Mouse (Mus musculus): Measurements from ENCODE around the gene Gm38431. TPM values are rescaled to one million over a fixed set of nuclear protein-coding genes. Genes with fewer than 3 reads are reported as not detected.

The Gm38431 gene
- polyA plus RNA-seq, 1 experiment: 4.8 TPM

- TF ChIP-seq POLR2A (IDR thresholded peaks at IDR 0.05; ENCODE audit: borderline replicate concordance, extremely low read depth, insufficient read depth, insufficient read length, poor library complexity, severe bottlenecking) (no peak), CTCF (IDR thresholded peaks at IDR 0.05; ENCODE audit: borderline replicate concordance, extremely low read depth, insufficient read depth, insufficient read length) (no peak)
- no peak for DNase-seq (ENCODE audit: low read depth)
Observed at GRCm38 (mm10) chr9:21036161-21036560, 55.6 kb downstream of the Gm38431 start.

GRCm38 (mm10) chr9:21035586-21035985 is 56.2 kb downstream of the Gm38431 start:
- DNase-seq (ENCODE audit: low read depth): no peak
- TF ChIP-seq POLR2A (IDR thresholded peaks at IDR 0.05; ENCODE audit: borderline replicate concordance, extremely low read depth, insufficient read depth, insufficient read length, poor library complexity, severe bottlenecking) (no peak), CTCF (IDR thresholded peaks at IDR 0.05; ENCODE audit: borderline replicate concordance, extremely low read depth, insufficient read depth, insufficient read length) (no peak)

- no peak for DNase-seq (ENCODE audit: low read depth)
- TF ChIP-seq POLR2A (IDR thresholded peaks at IDR 0.05; ENCODE audit: borderline replicate concordance, extremely low read depth, insufficient read depth, insufficient read length, poor library complexity, severe bottlenecking): no peak
- no peak for TF ChIP-seq CTCF (IDR thresholded peaks at IDR 0.05; ENCODE audit: borderline replicate concordance, extremely low read depth, insufficient read depth, insufficient read length)
Observed at GRCm38 (mm10) chr9:21034481-21035085, 57.2 kb downstream of the Gm38431 start.

- peak; percentile 65 for DNase-seq (ENCODE audit: low read depth)
- TF ChIP-seq POLR2A (IDR thresholded peaks at IDR 0.05; ENCODE audit: borderline replicate concordance, extremely low read depth, insufficient read depth, insufficient read length, poor library complexity, severe bottlenecking): no peak
- TF ChIP-seq CTCF (IDR thresholded peaks at IDR 0.05; ENCODE audit: borderline replicate concordance, extremely low read depth, insufficient read depth, insufficient read length): no peak
Observed at GRCm38 (mm10) chr9:21033136-21033535, 58.7 kb downstream of the Gm38431 start.

- TF ChIP-seq CTCF (IDR thresholded peaks at IDR 0.05; ENCODE audit: borderline replicate concordance, extremely low read depth, insufficient read depth, insufficient read length) (no peak), POLR2A (IDR thresholded peaks at IDR 0.05; ENCODE audit: borderline replicate concordance, extremely low read depth, insufficient read depth, insufficient read length, poor library complexity, severe bottlenecking) (no peak)
Observed at GRCm38 (mm10) chr9:21032491-21032890, 59.3 kb downstream of the Gm38431 start.

GRCm38 (mm10) chr9:21031896-21032351 is 59.9 kb downstream of the Gm38431 start, which contains the start of gene Icam5:
Gene Icam5 (plus strand): TSS chr9:21032073.
- DNase-seq (ENCODE audit: low read depth): peak; percentile 48
- no peak for TF ChIP-seq CTCF (IDR thresholded peaks at IDR 0.05; ENCODE audit: borderline replicate concordance, extremely low read depth, insufficient read depth, insufficient read length)
- no peak for TF ChIP-seq POLR2A (IDR thresholded peaks at IDR 0.05; ENCODE audit: borderline replicate concordance, extremely low read depth, insufficient read depth, insufficient read length, poor library complexity, severe bottlenecking)

More at GRCm38 (mm10) chr9:21032491-21032890, 59.3 kb downstream of the Gm38431 start:
- no peak for DNase-seq (ENCODE audit: low read depth)

GRCm38 (mm10) chr9:21031251-21031895 is 60.4 kb downstream of the Gm38431 start:
- DNase-seq (ENCODE audit: low read depth): peak; percentile 71
- TF ChIP-seq CTCF (IDR thresholded peaks at IDR 0.05; ENCODE audit: borderline replicate concordance, extremely low read depth, insufficient read depth, insufficient read length): no peak
- TF ChIP-seq POLR2A (IDR thresholded peaks at IDR 0.05; ENCODE audit: borderline replicate concordance, extremely low read depth, insufficient read depth, insufficient read length, poor library complexity, severe bottlenecking): no peak

GRCm38 (mm10) chr9:21030781-21031250 is 61.0 kb downstream of the Gm38431 start:
- peak; percentile 59; the same call in 1 of the 2 replicates for TF ChIP-seq CTCF (IDR thresholded peaks at IDR 0.05; ENCODE audit: borderline replicate concordance, extremely low read depth, insufficient read depth, insufficient read length)
- no peak for TF ChIP-seq POLR2A (IDR thresholded peaks at IDR 0.05; ENCODE audit: borderline replicate concordance, extremely low read depth, insufficient read depth, insufficient read length, poor library complexity, severe bottlenecking)
- DNase-seq (ENCODE audit: low read depth): peak; percentile 89

GRCm38 (mm10) chr9:21030055-21030600 is 61.7 kb downstream of the Gm38431 start:
- DNase-seq (ENCODE audit: low read depth): no peak
- TF ChIP-seq POLR2A (IDR thresholded peaks at IDR 0.05; ENCODE audit: borderline replicate concordance, extremely low read depth, insufficient read depth, insufficient read length, poor library complexity, severe bottlenecking) (no peak), CTCF (IDR thresholded peaks at IDR 0.05; ENCODE audit: borderline replicate concordance, extremely low read depth, insufficient read depth, insufficient read length) (no peak)

GRCm38 (mm10) chr9:21029291-21030054 is 62.3 kb downstream of the Gm38431 start, which contains the start of gene Icam4:
Gene Icam4 (plus strand): TSS chr9:21029373.
- no peak for TF ChIP-seq POLR2A (IDR thresholded peaks at IDR 0.05; ENCODE audit: borderline replicate concordance, extremely low read depth, insufficient read depth, insufficient read length, poor library complexity, severe bottlenecking)
- peak; percentile 83 for TF ChIP-seq CTCF (IDR thresholded peaks at IDR 0.05; ENCODE audit: borderline replicate concordance, extremely low read depth, insufficient read depth, insufficient read length)
- DNase-seq (ENCODE audit: low read depth): peak; percentile 63

All from brain, embryonic 14.5 days (tissue).